Mouse (Mus musculus) forebrain, embryonic 11.5 days (tissue): ENCODE results near the gene Specc1l. TPM values are rescaled to one million over a fixed set of nuclear protein-coding genes. Genes with fewer than 3 reads are reported as not detected.

Experiments used
- ATAC-seq: fragments of 200-750 bp; cut with Nextera tagmentation; replicated peaks from 2 replicates; pipeline ENCODE4 v1.8.0; 2017; ENCODE audit warnings: moderate TSS enrichment; ENCODE audit not compliant: low FRiP score
- DNase-seq: peaks from one replicate; pipeline ENCODE4 v3.0.0-alpha.2; 2017; ENCODE audit warnings: low spot score
- H3K27ac ChIP-seq: fragments of 300-500 bp; sonication (generic); 2 replicates; pipeline ENCODE4 v1.5.1; 2014; ENCODE audit warnings: low read depth, low read length
- H3K27me3 ChIP-seq: fragments of 300-500 bp; sonication (generic); 2 replicates; pipeline ENCODE4 v1.6.1; 2014; ENCODE audit warnings: mild to moderate bottlenecking, low read length, mixed read lengths; ENCODE audit not compliant: control insufficient read depth, insufficient read depth
- H3K36me3 ChIP-seq: fragments of 300-500 bp; sonication (generic); 2 replicates; pipeline ENCODE4 v1.6.1; 2014; ENCODE audit warnings: mild to moderate bottlenecking, low read length, moderate library complexity, mixed read lengths; ENCODE audit not compliant: control insufficient read depth, insufficient read depth
- H3K4me1 ChIP-seq: fragments of 300-500 bp; sonication (generic); replicated peaks from 2 replicates; pipeline ENCODE4 v1.6.1; 2014; ENCODE audit warnings: low read length, mixed read lengths; ENCODE audit not compliant: control insufficient read depth, insufficient read depth
- H3K4me2 ChIP-seq: fragments of 300-500 bp; sonication (generic); 2 replicates; pipeline ENCODE4 v1.6.1; 2014; ENCODE audit warnings: low read depth, mild to moderate bottlenecking, low read length, moderate library complexity, mixed read lengths; ENCODE audit not compliant: severe bottlenecking
- H3K4me3 ChIP-seq: fragments of 300-500 bp; sonication (generic); 2 replicates; pipeline ENCODE4 v1.5.1; 2014; ENCODE audit warnings: low read depth, low read length
- H3K9ac ChIP-seq: fragments of 300-500 bp; sonication (generic); 2 replicates; pipeline ENCODE4 v1.6.1; 2014; ENCODE audit warnings: low read length
- H3K9me3 ChIP-seq: fragments of 300-500 bp; sonication (generic); 2 replicates; pipeline ENCODE4 v1.6.1; 2016; ENCODE audit warnings: low read length, mixed read lengths; ENCODE audit not compliant: control insufficient read depth
- whole genome bisulfite sequencing: fragments of 180-500 bp; shearing (Covaris S2); extraction: QIAGEN DNeasy Blood & Tissue Kit; methylation state at CpG from one replicate; pipeline ENCODE4 v1.1.7; 2014; 5-methylcytosine and 5-hydroxymethylcytosine counted together
- polyA plus RNA-seq: library from polyadenylated mRNA; unstranded; fragments of >200 nt; fragmentation: Nextera tagmentation; extraction: Ambion mirVana; gene quantifications from 2 replicates; pipeline ENCODE4 v1.2.1, GENCODE M21; 2014

Gene Specc1l
- polyA plus RNA-seq, 1 experiment from 2014 or later: 29.0 TPM

DNA sequence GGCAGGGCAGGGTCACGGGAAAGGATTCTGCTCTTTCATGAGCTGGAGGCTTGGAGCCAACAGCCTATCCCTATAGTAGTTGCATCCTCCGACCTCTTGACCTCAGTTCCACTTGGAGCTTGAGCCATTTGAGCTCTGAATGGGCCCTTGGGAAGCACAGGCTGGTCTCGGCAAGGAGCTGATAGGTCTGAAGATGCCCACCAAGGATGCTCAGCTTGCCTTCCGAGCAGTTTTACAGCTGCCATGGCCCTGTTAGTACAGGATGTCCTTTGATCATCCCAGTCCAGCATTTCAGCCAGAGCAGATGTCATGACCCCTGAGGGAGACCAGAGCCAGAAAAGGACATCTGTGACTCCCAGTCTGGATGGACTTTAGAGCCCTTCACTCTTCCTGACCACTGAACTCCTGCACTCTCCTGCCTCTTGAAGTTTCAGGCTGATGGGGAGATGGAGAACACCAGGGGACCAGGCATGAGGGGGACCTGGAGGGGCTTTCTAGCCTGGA, 116.4 kb downstream of the Specc1l start:
- Histone ChIP-seq H3K36me3 (no peaks in the 10 kb centered on the region), H3K27me3 (no peaks in the 10 kb centered on the region), H3K4me1 (no peaks in the 10 kb centered on the region), H3K4me2 (no peak overlapping the region), H3K27ac (no peak overlapping the region), H3K4me3 (no peak overlapping the region), H3K9me3 (no peaks in the 10 kb centered on the region), H3K9ac (no peak overlapping the region)
- no peak for ATAC-seq
- no peak for DNase-seq
- WGBS: 54% methylated on average over 4 of the region's 4 CpGs

DNA sequence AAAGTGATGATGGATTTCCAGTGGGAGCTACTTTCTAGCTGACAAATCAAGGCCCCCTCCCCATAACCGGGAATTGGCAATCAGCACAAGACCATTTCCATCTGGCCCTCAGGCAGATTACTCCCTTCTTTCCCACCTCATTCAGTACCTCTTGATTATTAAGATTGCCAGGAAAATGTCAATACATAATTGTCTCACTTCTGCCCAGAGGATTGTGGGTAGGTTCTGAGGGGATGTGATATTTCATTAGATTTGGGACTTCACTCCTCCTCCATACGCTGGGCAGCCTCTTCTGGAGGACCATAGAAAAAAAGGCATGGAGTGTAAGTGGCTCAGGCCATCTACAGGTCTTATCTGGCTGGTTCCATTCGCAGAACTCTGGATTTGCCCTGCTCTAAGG, 120.4 kb downstream of the Specc1l start:
- ATAC-seq: no peak
- no peak for DNase-seq
- 88% methylated on average over 3 of the region's 3 CpGs for WGBS
- Histone ChIP-seq H3K36me3 (no peaks in the 10 kb centered on the region), H3K9ac (no peak overlapping the region), H3K27ac (no peak overlapping the region), H3K9me3 (no peaks in the 10 kb centered on the region), H3K4me3 (no peak overlapping the region), H3K4me2 (no peak overlapping the region), H3K4me1 (no peaks in the 10 kb centered on the region), H3K27me3 (no peaks in the 10 kb centered on the region)

GRCm38 (mm10) chr10:75333176-75333776, 121.4 kb downstream of the Specc1l start:
- Histone ChIP-seq H3K4me3 (no peak overlapping the region), H3K4me1 (no peaks in the 10 kb centered on the region), H3K27me3 (no peaks in the 10 kb centered on the region), H3K9me3 (no peaks in the 10 kb centered on the region), H3K36me3 (no peaks in the 10 kb centered on the region), H3K9ac (no peak overlapping the region), H3K4me2 (no peak overlapping the region), H3K27ac (no peak overlapping the region)
- 91% methylated on average over 23 of the region's 23 CpGs for WGBS
- ATAC-seq: no peak
- DNase-seq: no peak

DNA sequence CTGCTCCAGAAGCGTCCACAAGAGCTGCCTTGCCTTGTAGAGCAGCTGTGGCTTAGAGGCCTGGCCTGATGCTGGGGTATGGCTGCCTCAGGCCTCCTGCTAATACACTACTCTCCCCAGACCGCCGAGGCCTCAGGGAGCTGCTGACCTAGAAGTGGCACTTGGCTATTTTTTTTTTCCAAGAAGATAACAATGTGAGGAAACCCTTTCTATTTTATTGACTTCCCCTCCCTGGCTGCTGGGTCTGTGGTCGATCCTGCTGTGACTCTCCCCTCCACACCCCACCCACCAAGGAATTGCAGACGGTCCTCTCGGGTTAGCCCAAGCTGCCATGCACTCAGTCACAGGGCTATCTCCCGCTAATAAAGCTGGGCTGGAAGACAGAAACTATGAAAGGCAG, 122.3 kb downstream of the Specc1l start:
- DNase-seq: no peak
- Histone ChIP-seq H3K4me2 (no peak overlapping the region), H3K27me3 (no peaks in the 10 kb centered on the region), H3K9ac (no peak overlapping the region), H3K9me3 (no peaks in the 10 kb centered on the region), H3K27ac (no peak overlapping the region), H3K36me3 (no peaks in the 10 kb centered on the region), H3K4me3 (no peak overlapping the region), H3K4me1 (no peaks in the 10 kb centered on the region)
- 87% methylated on average over 7 of the region's 7 CpGs for WGBS
- ATAC-seq: no peak

DNA sequence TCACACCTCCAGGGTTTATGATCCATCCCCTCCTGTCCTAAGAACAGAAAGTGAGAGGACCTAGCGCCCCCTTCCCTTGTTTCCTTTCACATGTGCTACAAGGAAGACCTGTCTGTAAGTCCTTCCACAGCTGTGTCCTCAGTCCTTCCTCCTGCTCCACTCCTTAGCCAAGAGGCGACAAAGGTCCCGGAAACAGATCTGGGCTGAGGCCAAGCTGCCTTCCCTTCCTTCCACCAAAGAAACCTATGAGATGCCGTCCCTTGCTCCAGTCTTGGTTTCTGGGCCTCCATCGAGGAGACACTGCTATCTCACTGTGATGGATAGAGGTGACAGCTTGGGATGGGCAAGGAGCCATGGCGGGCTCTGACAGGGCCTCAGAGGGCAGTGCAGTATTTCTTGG, 123.2 kb downstream of the Specc1l start:
- H3K9me3 ChIP-seq: no peaks in the 10 kb centered on the region
- H3K9ac ChIP-seq: no peak overlapping the region
- no peak for ATAC-seq
- no peaks in the 10 kb centered on the region for H3K4me1 ChIP-seq
- WGBS: 89% methylated on average over 6 of the region's 6 CpGs
- H3K36me3 ChIP-seq: no peaks in the 10 kb centered on the region
- H3K27me3 ChIP-seq: no peaks in the 10 kb centered on the region
- H3K4me3 ChIP-seq: no peak overlapping the region
- H3K4me2 ChIP-seq: no peak overlapping the region
- DNase-seq: no peak
- no peak overlapping the region for H3K27ac ChIP-seq

- DNase-seq (peak; percentile 4), ATAC-seq (no peak)
- no peaks in the 10 kb centered on the region for H3K27me3 ChIP-seq
- H3K9ac ChIP-seq: no peak overlapping the region
- no peaks in the 10 kb centered on the region for H3K4me1 ChIP-seq
- no peaks in the 10 kb centered on the region for H3K36me3 ChIP-seq
- no peak overlapping the region for H3K4me2 ChIP-seq
- no peak overlapping the region for H3K4me3 ChIP-seq
- WGBS: 85% methylated on average over 10 of the region's 10 CpGs
- H3K27ac ChIP-seq: no peak overlapping the region
- no peaks in the 10 kb centered on the region for H3K9me3 ChIP-seq
Observed at GRCm38 (mm10) chr10:75337231-75337630, 125.4 kb downstream of the Specc1l start.

- WGBS: 86% methylated on average over 5 of the region's 5 CpGs
- ATAC-seq: no peak
- H3K4me2 ChIP-seq: no peak overlapping the region
- DNase-seq: no peak
- no peak overlapping the region for H3K4me3 ChIP-seq
- no peaks in the 10 kb centered on the region for H3K36me3 ChIP-seq
- no peak overlapping the region for H3K27ac ChIP-seq
- H3K9me3 ChIP-seq: no peaks in the 10 kb centered on the region
- no peak overlapping the region for H3K9ac ChIP-seq
- no peaks in the 10 kb centered on the region for H3K27me3 ChIP-seq
- no peaks in the 10 kb centered on the region for H3K4me1 ChIP-seq
Observed at GRCm38 (mm10) chr10:75338852-75339251, 127.0 kb downstream of the Specc1l start.

DNA sequence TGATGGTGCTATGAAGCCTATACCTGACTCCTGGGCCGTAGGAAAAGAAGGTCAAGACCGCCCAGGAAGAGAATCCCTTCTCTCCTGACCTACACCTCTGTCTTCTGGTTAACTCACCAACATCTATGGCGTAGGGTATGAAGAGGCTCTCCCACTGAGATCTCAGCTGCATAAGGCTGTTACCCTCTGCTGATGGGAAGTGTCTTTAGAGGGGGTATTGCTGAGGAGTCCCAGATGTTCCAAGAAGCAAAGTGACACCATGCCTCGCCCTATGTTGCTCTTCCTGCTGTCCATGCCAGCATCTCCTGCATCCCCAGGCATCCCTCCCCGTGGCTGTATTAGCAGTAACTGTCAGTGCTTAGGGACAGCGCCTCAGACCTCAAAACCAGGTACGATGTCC, 127.5 kb downstream of the Specc1l start:
- Histone ChIP-seq H3K36me3 (no peaks in the 10 kb centered on the region), H3K9ac (no peak overlapping the region), H3K4me1 (no peaks in the 10 kb centered on the region), H3K4me3 (no peak overlapping the region), H3K4me2 (no peak overlapping the region), H3K27ac (no peak overlapping the region), H3K9me3 (no peaks in the 10 kb centered on the region), H3K27me3 (no peaks in the 10 kb centered on the region)
- 86% methylated on average over 7 of the region's 7 CpGs for WGBS
- peak; percentile 5 for DNase-seq
- ATAC-seq: no peak

GRCm38 (mm10) chr10:75341936-75342335, 130.1 kb downstream of the Specc1l start:
- no peak overlapping the region for H3K9ac ChIP-seq
- DNase-seq: peak; percentile 42
- ATAC-seq: no peak
- no peak overlapping the region for H3K4me2 ChIP-seq
- H3K4me1 ChIP-seq: no peaks in the 10 kb centered on the region
- H3K9me3 ChIP-seq: no peaks in the 10 kb centered on the region; the same call in 1 of the 2 replicates
- H3K36me3 ChIP-seq: no peaks in the 10 kb centered on the region
- H3K4me3 ChIP-seq: no peak overlapping the region
- H3K27me3 ChIP-seq: no peaks in the 10 kb centered on the region
- WGBS: 36% methylated on average over 8 of the region's 8 CpGs
- no peak overlapping the region for H3K27ac ChIP-seq
